Mouse (Mus musculus) right cerebral cortex, adult 18-20 months (tissue): Measurements from ENCODE around the gene Ubtd2.

Experiments
- DNase-seq: peaks from one replicate; pipeline ENCODE4 v3.0.0; 2022; ENCODE audit warnings: mixed read lengths

The Ubtd2 gene

DNA sequence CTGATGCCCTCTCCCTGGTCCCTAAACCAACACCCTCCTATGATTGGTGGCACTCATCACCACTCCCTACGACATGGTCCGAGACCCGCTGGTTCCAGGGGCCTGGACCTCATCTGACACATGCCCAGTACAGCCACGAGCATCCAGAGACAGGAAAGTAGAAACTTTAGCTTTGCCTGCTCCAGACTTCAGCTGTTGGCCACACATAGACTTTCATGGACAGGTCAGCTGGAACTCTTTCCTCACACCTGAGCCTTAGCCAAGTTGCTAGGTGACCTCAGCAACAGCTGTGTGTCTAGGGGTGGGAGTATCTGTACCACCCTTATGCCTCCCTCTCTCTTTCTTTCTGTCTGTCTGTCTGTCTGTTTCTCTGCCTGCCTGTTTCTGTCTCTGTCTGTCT is 93.1 kb downstream of the Ubtd2 start:
- no peak for DNase-seq

DNA sequence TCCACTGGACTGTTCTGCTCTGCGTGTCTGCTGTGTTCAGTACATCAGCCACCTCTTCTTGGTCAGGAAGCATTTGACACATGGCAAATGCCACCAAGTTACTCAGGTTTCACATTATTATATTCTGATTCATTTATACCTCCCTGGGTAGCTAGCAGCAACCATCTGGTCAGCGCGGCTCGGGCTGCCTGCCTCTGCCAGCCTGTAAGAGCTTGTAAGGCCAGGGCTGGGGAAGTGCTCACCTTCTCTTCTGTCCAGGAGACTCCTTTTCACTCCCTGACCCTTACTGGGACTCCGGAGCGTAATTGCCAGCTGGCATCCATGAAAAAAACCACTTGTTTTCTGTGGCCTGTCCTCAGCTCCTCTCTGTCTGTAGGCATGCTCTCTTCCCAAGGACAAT is 94.1 kb downstream of the Ubtd2 start:
- no peak for DNase-seq

DNA sequence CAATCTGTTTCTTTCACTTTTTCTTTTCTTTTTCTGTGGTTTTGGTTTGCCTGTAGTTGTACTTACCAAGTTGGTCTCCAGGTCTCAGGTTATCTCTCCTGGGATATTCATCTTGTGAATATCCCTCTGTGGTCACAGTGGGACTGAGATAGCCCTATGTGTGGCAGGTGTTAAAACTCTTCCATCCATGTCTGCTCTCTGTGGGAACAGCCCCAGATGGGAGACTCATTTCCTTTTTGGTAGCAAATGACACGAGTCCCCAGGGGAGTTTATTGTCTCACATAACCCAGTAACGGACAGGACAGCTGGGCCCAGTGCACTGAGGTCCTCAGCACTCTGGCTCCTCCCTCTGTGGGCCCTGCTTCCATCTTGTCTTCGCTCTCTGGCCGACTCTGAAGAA is 94.9 kb downstream of the Ubtd2 start:
- DNase-seq, result no peak

DNA sequence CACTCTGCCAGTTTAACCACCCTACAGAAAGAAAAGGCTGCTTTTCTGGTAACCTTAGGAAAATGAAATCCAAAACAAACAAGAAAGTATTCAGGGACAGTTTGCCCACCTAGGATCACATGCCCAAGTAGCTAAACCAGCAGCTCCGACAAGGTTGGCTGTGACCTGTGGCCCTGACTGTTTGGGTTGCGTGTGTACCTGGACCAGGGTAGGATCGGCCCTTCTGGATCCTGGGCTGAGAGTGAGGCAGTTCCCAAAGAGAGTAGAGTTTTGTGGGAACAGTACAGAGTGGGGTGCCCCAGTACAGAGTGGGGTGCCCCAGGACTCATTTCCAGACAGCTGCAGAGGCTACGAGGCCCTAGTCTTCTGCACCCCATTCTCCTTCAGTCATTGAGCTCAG is 95.9 kb downstream of the Ubtd2 start:
- no peak for DNase-seq

DNA sequence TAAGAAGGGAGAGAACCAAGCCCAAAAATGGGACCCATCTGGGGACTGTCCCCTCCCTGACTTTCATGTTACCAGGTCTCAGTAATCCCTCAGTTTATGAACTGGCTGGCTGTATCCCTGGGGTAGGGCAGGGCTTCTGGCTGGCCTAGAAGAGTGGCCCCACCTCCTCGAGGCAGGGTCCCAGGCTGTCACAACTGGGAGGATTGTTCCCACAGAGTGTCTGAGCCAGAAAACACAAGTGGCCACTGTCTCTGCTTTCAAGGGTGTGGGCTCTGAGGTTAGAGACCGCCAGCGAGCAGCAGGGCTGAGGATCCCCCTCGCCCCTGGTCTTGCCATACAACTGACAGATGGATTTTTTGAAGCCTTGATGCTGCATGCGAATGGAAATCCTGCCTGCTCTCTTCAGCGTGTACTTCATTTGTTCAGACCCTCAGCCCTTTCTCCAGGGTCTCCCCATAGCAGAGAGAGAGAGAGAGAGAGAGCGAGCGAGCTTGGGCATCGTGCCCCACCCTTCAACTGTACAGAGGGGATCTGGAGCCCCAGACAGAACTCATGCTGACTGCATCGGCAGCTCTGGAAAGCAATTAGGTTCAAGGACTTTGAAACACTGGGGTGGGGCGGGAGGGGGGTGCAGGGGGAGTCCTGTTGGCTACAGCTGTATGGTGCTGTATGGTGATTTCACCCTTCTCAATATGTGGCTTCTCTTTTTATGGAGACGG is 96.6 kb downstream of the Ubtd2 start:
- DNase-seq, result no peak

DNA sequence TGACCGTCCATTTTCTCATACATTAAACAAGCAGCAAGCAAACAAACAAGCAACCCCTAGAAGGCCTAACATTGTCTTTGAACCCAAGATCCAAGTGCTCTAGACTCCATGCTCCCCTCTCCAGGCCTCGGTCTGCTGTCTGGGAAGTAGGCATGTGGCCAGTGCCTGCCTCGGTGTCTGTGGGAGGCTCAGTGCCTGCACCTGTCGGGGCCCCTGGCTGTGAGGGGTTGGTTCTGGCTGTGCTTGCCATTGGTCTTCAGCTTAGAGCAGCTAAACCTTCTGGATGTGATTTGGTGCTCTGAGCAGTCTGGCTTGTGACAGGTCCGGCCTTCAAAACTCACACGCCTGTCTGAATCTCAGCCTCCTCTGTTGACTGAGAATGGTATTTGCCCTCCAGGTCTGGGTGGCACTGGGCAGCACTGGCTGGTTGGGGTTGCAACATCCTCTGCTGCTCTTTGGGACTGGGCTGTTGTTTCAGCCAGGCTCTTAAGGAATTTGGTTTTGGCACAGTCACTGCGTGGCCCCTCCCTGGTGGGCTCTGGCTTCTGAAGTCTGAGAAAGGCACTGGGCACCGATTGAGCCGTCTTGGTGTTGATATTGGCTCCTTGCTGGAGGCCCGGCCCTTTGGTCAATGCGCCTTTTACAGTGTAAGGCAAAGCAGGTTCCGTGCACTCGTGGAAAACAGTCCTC is 97.4 kb downstream of the Ubtd2 start:
- no peak for DNase-seq

DNA sequence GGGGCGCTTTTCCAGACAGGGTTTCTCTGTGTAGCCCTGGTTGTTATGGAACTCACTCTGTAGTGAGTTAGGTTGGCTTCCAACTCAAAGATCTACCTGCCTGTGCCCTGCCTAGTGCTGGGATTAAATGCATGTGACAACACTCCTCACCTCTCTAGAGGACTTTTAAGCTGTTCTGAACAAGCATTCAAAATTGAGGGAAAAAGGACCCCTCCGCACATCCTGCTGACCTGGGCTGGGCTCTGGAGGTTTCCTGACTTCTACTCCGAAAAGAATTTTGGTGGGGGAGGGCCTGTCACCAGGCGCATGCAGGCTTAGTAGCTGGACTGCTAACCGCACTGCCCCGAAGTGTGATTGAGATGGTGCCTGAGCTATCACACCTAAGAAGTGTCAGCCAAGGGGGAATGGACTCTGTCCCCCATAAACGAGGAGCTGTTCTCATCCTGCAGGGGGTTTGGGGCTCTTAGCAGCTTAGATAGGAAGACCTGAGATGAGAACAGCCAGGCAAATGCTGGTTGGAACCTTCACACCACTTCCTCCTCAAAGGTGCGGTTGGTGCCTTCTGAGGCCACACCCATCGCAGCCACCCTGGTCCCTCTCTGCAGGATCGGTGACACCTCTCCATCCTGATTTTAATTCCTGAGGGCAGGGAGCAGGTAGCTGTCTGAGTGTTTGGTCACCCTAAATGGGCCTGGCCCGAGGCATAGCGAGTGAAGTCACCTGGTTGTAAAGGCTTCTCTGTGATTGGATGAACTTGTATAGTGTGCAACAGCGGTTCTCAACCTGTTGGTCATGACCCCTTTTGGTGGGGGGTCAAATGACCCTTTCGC is 98.4 kb downstream of the Ubtd2 start:
- no peak for DNase-seq

DNA sequence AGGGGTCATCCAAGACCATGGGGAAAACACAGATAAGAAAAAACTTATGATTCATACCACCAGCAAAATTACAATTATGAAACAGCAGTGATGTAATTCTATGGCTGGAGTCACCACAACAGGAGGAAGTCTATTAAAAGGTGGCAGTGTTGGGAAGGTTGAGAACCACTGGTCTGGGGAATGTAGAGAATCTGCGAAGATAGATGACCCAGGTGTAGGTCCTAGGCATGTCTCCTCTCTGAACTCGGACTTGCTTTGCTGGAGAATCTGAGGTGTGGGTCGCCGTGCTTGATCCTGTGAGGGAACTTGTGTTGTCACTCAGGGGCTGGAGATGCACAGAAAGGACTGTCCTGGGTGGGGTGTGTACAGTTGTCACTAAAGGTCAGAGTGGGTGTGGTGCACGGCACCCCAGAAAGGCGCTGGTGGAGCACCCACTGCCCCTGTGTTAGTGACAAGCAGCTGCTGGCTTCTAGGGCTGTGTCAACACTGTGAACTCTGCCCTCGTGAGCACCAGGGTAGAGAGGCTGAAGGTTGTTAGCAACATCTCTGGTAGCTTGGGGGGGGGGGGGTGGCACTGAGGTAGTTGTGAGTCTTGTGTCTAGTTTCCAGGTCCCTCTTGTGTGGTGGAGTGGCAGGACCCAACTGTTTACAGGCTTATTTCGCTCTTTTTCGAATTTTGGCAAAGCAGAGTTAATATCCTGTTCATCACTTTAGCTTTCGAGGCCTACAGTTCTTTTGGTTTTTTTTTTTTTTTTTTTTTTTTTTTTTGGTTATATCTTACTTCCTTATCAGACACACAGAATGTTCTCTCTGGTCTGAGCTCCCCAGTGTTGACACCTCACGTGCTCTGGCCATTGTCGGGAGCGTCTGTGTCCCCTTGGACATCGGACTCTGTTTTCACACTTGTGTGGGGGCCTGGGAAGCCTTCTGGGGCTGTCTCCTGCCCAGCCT is 99.2 kb downstream of the Ubtd2 start:
- DNase-seq, result no peak

DNA sequence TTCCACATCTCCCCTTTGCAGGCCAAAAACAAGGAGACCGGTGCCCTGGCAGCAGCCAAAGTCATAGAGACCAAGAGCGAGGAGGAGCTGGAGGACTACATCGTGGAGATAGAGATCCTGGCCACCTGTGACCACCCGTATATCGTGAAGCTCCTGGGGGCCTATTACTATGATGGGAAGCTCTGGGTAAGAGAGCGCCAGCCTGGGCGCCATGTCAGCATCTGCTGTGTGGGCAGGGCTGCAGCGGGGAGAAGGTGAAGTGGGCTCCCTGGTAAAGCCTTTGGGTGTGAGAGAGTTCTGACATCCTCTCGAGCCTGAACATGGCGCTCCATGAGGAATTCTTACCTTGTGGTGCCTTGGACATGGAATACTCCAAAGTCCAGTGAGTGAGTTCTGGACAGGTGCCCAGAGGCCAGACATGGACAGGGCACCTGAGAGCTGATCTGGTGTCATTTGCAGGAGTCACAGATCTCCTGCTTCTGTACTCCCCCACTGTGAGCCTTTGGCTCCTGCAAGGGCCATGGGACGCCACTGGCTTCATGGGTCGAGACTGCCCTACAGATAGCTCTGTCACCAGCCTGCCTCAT is 100.0 kb downstream of the Ubtd2 start:
- DNase-seq, result no peak

DNA sequence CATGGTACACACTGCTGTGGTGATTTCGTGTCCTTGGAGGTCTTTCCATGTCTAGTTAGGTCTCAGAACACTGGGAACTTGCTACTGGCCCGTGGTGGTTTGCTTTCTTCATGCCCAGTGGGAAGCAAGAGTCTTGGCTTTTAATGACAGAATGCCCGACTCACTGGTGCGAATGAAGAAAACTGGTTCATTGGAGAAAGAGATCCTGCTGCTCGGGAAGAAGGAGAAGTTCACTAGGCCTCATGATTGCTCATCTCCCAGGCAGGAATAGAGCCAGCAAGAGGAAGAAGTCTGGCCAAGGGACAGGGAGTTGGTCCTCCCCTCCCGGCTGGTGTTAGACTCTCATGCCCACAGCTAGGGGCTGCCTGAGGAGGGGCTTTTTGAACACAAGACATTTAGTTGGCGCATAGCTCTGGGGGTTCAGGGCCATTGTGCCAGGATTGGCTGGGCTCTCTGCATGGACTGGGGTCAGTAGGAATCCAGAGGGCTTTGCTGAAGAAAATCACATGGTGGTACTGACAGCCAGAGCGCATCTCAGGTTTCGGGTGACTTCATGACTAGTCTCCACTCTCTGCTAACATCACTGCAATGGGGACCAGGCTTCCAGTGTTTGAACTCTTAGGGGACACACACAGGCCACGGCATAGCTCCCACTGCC is 101.3 kb downstream of the Ubtd2 start:
- no peak for DNase-seq

DNA sequence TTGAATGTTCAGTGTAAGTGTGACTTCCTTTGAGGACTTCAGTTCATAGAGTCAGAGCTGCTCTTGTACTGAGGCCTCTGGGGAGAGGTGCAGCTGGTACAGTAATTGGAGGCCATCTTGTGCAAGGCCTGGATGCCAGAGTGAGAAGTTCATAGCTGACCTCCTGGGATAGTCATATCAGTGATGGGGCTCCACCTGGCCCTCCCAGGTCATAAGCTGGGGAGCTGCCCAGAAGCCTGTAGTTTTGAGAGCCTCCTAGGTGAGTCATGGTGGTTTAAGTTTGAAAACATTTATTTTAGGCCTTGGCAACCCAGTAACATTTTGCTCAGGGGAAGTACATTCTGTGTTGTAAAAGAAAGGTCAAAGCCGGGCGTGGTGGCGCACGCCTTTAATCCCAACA is 102.9 kb downstream of the Ubtd2 start:
- DNase-seq, result no peak

DNA sequence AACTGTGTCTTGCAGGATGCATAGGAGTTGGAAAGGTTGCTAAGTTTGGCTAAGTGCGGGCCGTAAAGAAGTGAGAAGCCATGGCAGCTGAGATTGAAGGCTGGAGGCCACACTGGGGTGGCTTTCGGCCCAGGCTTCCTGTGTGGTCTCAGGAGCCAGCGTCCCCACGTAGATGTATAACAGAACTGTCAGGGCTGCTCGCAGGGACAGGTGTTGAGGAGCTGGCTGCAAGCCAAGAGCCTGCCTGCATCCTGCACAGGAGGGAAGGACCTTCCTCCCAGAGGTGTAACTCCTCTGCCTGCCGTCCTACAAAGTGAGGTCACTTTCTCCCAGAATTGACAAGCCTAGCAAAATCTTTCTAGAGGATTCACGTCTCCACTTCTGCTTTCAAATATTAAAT is 103.5 kb downstream of the Ubtd2 start:
- no peak for DNase-seq

DNA sequence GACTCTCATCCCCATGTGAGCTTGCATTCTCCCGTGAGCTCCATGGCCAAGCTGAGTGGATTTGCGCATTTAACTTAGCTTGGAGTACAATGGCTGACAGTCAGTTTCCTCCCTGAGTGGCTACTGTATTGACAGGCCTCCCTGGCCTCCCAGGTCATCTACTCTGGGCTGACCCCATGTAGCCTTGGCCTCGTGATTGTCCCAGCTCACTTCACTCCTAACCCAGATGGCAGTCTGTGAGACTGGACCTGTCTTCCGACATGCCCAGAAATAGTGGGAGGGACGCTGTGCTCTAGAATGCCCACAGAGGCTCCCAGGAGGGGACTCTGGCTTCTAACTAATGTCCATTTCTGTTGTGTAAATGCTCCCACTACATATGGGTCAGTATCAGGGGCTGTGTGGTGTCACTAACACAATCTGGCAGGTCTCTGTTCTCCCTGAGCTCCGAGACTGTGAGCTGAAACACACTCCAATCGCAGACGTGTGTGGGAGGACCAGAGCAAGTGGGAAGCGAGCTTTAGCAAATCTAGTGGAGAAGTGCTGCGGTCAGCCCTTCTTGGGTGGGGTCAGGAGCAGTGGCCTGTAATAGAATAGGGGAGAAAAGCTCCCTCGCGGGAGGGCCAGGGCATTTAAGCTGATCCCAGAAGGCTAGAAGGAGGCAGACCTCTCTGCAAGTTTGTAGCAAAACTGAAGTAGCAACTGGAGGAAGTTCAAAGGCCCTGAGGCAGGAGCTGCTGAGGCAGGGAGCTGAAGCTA is 105.0 kb downstream of the Ubtd2 start:
- DNase-seq, result no peak

DNA sequence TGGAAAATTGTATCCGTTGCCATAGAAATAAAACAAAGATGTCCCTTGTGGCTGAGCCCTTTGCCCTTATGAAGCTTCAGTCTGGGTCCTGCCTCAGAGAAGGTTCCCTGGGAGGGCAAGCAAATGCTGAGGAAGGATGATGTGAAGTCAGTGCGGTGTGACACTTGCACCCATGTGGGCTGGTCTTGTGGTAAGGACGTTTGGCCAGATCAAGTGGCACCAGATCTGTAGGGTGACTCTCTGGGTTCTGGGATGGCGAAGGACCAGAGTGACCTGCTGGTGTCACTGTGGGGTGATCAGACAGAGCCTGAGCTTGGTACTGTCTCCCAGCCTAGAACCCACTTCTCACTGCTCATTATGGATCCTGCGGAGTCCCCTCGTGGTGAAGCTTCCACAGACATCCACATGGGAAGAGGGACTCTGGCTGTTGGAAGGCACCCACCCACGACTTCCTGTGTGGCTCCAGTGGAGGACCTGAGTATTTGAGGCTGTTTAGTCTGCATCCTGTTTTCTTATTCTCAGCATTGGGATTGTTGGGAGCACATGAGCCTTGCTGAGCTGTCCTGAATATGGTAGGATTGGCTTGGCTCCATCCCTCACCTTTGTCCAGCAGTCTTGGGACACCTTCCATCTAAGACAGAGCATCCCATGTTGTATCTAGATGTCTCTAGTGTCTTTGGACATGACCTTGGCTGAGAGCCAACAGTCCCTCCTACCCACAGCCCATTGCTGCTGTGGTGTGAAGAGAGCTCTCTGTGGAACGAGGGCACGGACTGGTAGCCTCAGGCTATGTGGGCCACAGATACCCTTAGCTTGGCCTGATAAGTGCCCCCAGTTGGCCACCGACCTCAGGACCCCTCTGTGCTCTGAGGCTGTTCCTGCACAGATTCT is 106.5 kb downstream of the Ubtd2 start:
- DNase-seq, result no peak

DNA sequence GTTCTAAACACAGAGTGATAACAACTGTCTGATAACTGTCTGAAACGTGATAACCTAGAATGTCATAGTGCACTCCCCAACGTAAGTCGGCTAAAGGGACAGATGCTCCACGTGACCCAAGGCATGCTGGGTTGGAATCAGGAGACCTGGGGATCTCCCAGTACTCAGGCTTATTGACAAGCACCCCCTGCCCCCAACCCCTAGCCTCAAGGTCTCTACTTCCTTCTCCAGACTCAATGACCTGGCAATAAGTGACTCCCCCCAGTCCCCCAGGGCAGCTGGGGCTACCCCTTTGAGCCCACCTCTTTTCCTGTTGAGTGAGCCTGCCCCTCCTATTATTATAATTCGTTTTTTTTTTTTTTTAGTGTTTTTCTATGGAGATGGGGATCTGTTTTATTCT is 107.5 kb downstream of the Ubtd2 start:
- no peak for DNase-seq

DNA sequence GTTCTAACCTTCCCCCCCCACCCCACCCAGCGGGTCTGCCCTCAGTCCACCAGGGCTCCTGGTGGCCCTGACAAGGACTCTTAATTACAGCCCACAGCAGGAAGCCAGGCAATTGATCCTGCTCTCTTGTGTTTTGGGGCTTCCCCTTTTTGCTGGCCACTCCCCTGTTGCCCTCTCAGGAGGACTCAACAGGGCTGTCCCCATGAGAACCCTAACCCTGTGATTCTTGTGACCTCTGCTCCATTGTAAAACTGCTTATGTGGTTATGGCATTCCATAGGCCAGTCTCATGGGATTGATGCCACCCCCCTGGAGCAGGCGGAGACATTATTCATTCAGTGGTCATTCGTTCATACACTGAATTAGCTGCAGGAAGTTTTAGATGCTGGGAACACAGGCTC is 108.5 kb downstream of the Ubtd2 start:
- no peak for DNase-seq

DNA sequence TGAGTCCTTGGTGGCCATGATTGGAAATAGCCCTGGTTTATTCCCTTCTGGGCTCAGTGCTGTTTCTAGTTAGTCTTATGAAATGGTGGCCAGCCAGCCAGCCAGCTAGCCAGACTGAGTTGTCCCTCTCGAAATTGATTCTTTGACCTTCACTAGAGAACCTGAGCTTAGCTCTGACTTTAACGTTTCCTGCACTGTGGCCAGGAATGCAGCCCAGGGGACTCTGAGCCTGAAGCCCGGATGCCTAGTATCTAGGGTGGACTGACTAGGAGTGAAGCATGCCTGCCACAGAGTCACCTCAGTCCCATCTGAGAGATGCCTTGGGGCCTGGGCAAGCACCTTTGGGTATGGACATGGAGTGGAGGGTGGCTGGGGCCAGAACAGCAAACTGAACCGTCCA is 109.5 kb downstream of the Ubtd2 start:
- no peak for DNase-seq

DNA sequence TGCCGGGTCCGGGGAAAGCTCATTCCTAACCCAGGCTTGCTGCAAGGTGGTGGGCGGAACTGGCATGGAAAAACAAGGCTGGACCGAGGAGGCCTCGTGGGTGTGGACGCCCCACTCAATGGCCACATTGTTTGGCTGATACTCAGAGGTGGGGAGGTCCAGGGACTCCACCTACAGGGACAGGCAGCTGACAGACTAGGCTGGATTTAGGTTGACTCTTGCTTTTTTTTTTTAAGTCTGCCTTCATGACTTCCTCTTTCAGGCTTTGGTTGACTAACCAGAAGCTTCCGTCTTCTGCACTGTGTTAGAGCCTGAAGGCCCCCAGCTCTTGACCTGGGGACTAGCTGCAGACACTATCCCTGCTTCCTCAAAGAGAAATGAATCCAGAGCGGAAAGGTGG is 109.9 kb downstream of the Ubtd2 start:
- DNase-seq, result no peak

DNA sequence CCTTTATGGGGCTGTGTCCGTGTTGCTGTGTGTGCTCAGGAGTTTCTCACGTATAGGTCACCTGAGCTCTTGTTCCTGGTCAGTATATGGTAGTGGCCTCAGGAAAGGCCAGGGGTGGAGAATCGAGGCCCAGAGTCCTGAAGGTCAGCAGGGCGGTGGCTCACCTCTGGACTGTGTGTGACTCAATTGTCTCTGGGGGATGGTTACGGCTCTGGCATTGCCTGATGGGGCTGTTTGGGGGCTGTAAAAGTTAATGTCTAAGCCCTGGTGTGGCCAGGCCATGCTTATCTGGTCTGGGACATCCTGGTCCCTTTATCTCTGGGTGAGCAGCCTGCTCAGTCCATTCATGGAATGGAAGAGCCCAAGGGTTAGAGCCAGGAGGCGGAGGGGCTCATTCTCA is 111.0 kb downstream of the Ubtd2 start:
- no peak for DNase-seq
